Mouse (Mus musculus): ENCODE measurements around the gene Atp6v0c. TPM values are rescaled to one million over a fixed set of nuclear protein-coding genes. Genes with fewer than 3 reads are reported as not detected.
A peak's percentile ranks its signal among the peaks of the same experiment; 100 is the strongest.

Gene Atp6v0c
- 2,699 and 2,818 TPM in 2 replicates for polyA plus RNA-seq (2012; rRNA removed)

GRCm38 (mm10) chr17:24169317-24170065 is at the start of gene Atp6v0c:
Gene Atp6v0c (minus strand): TSS chr17:24169702.
- no peak for TF ChIP-seq CTCF (IDR thresholded peaks at IDR 0.05; ENCODE audit: extremely low read depth, insufficient read depth, low read length)
- TF ChIP-seq POLR2A (IDR thresholded peaks at IDR 0.05; ENCODE audit: extremely low read depth, insufficient read depth, low read length), result peak; percentile 97
- Histone ChIP-seq H3K4me1 (ENCODE audit: control insufficient read depth, insufficient read depth, low read length) (peaks cover 7% of the 10 kb centered on the region; the same call in 1 of the 2 replicates), H3K4me3 (ENCODE audit: insufficient read depth, low read length) (peak within 1 kb of the TSS; percentile 93), H3K27ac (ENCODE audit: insufficient read depth, low read length) (peak within 1 kb of the TSS; percentile 100)

GRCm38 (mm10) chr17:24216836-24217235 is 47.3 kb upstream of the Atp6v0c start:
- Histone ChIP-seq H3K4me3 (ENCODE audit: insufficient read depth, low read length) (no peak overlapping the region), H3K27ac (ENCODE audit: insufficient read depth, low read length) (no peak overlapping the region)
- no peak for TF ChIP-seq CTCF (IDR thresholded peaks at IDR 0.05; ENCODE audit: extremely low read depth, insufficient read depth, low read length)
- no peak for TF ChIP-seq POLR2A (IDR thresholded peaks at IDR 0.05; ENCODE audit: extremely low read depth, insufficient read depth, low read length)

DNA sequence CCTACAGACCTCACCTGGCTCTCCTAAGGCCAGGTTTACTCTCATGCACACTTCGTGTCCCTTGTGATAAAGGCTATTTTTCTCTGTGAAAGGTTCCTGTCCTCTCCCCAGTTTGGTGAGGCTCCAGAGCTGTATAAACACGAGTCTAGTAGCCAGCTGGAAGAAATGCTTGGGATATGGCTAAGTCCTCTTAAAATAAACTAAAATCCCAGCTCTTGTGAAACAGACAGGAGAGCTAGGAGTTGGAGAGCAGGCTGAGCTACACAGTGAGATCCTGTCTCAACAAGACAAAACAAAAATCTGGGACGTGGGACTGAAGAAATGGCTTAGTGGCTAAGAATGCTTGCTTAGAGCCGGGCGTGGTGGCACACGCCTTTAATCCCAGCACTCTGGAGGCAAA is 43.7 kb upstream of the Atp6v0c start:
- H3K4me1 ChIP-seq (ENCODE audit: control insufficient read depth, insufficient read depth, low read length), result peaks cover 1% of the 10 kb centered on the region; the same call in 1 of the 2 replicates
- no peak overlapping the region for H3K27ac ChIP-seq (ENCODE audit: insufficient read depth, low read length)
- no peak for TF ChIP-seq CTCF (IDR thresholded peaks at IDR 0.05; ENCODE audit: extremely low read depth, insufficient read depth, low read length)
- no peak for TF ChIP-seq POLR2A (IDR thresholded peaks at IDR 0.05; ENCODE audit: extremely low read depth, insufficient read depth, low read length)
- no peak overlapping the region for H3K4me3 ChIP-seq (ENCODE audit: insufficient read depth, low read length)

More at GRCm38 (mm10) chr17:24216836-24217235, 47.3 kb upstream of the Atp6v0c start:
- peaks cover 4% of the 10 kb centered on the region; the same call in 1 of the 2 replicates for H3K4me1 ChIP-seq (ENCODE audit: control insufficient read depth, insufficient read depth, low read length)

DNA sequence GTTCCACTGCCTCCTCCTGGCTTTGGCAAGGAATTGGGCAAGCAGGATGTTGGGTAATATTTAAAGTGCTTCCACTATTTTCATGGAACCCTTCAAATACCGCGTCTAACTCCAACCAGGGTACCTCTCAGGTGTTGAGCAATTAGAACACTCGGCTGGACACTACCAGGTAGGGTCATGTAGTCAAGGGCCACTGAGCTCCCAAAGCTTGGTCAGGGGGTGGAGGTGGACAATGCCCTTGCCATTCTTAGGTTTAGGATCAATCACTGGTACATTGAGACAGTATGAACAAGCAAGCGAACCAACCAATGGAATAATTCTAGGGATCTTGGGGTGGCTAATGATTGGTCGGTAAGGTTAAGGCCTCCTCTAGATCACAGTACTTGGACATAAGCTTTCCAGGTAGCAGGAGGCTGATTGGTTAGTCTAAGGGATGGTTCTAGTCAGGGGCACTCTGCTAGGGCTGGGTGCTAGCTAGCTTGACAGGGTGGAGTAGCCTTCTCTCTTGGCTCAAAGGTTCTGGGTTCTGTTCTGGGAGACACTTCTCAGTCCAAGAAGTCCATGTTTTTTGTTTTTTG is 43.0 kb upstream of the Atp6v0c start:
- no peak overlapping the region for H3K27ac ChIP-seq (ENCODE audit: insufficient read depth, low read length)
- H3K4me3 ChIP-seq (ENCODE audit: insufficient read depth, low read length), result peak overlapping the region; percentile 37; the same call in 1 of the 2 replicates
- TF ChIP-seq CTCF (IDR thresholded peaks at IDR 0.05; ENCODE audit: extremely low read depth, insufficient read depth, low read length), result peak; percentile 46
- TF ChIP-seq POLR2A (IDR thresholded peaks at IDR 0.05; ENCODE audit: extremely low read depth, insufficient read depth, low read length), result no peak
- H3K4me1 ChIP-seq (ENCODE audit: control insufficient read depth, insufficient read depth, low read length), result peaks cover 5% of the 10 kb centered on the region

GRCm38 (mm10) chr17:24211631-24212440 is 42.3 kb upstream of the Atp6v0c start:
- H3K27ac ChIP-seq (ENCODE audit: insufficient read depth, low read length), result peak overlapping the region; percentile 87
- H3K4me3 ChIP-seq (ENCODE audit: insufficient read depth, low read length), result peak overlapping the region; percentile 37
- TF ChIP-seq POLR2A (IDR thresholded peaks at IDR 0.05; ENCODE audit: extremely low read depth, insufficient read depth, low read length), result peak; percentile 85
- TF ChIP-seq CTCF (IDR thresholded peaks at IDR 0.05; ENCODE audit: extremely low read depth, insufficient read depth, low read length), result no peak
- peaks cover 7% of the 10 kb centered on the region for H3K4me1 ChIP-seq (ENCODE audit: control insufficient read depth, insufficient read depth, low read length)

GRCm38 (mm10) chr17:24210591-24210990 is 41.1 kb upstream of the Atp6v0c start:
- no peak for TF ChIP-seq CTCF (IDR thresholded peaks at IDR 0.05; ENCODE audit: extremely low read depth, insufficient read depth, low read length)
- no peak for TF ChIP-seq POLR2A (IDR thresholded peaks at IDR 0.05; ENCODE audit: extremely low read depth, insufficient read depth, low read length)
- no peak overlapping the region for H3K4me3 ChIP-seq (ENCODE audit: insufficient read depth, low read length)
- H3K27ac ChIP-seq (ENCODE audit: insufficient read depth, low read length), result no peak overlapping the region
- H3K4me1 ChIP-seq (ENCODE audit: control insufficient read depth, insufficient read depth, low read length), result peaks cover 10% of the 10 kb centered on the region

DNA sequence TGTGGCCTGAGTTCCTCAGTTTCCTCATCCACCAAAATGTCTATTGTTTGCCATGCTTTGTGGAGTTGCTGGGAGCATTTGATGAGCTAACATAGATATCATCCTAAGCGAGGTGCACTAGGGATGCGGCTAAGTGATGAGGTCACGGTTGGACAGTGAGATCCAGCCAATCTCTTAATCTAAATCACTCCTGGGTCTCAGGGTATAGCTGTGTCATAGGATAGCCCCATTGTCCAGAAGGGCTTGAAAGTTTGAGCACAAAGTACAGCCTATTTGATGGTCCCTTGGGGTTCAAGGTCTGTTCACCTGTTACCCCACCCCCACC is 40.4 kb upstream of the Atp6v0c start:
- Histone ChIP-seq H3K4me3 (ENCODE audit: insufficient read depth, low read length) (no peak overlapping the region), H3K4me1 (ENCODE audit: control insufficient read depth, insufficient read depth, low read length) (peaks cover 10% of the 10 kb centered on the region), H3K27ac (ENCODE audit: insufficient read depth, low read length) (peak overlapping the region; percentile 14; the same call in 1 of the 2 replicates)
- TF ChIP-seq CTCF (IDR thresholded peaks at IDR 0.05; ENCODE audit: extremely low read depth, insufficient read depth, low read length) (no peak), POLR2A (IDR thresholded peaks at IDR 0.05; ENCODE audit: extremely low read depth, insufficient read depth, low read length) (no peak)

GRCm38 (mm10) chr17:24209043-24209915 is 39.8 kb upstream of the Atp6v0c start, which contains the start of gene Ntn3:
Gene Ntn3 (minus strand): TSS chr17:24209531.
- TF ChIP-seq POLR2A (IDR thresholded peaks at IDR 0.05; ENCODE audit: extremely low read depth, insufficient read depth, low read length) (no peak), CTCF (IDR thresholded peaks at IDR 0.05; ENCODE audit: extremely low read depth, insufficient read depth, low read length) (no peak)
- Histone ChIP-seq H3K27ac (ENCODE audit: insufficient read depth, low read length) (peak within 1 kb of the TSS; percentile 94), H3K4me1 (ENCODE audit: control insufficient read depth, insufficient read depth, low read length) (peaks cover 10% of the 10 kb centered on the region), H3K4me3 (ENCODE audit: insufficient read depth, low read length) (peak within 1 kb of the TSS; percentile 31)

All from cortical plate, adult 2 months (tissue).